Mouse (Mus musculus) heart, postnatal 0 days (tissue): Measurements from ENCODE around the gene Lhfpl2.

Experiments used
- CTCF ChIP-seq: IDR thresholded peaks from 2 replicates; pipeline ENCODE4 v1.5.1; 2016; ENCODE audit warnings: antibody characterized with exemption, control low read depth, low read depth
- EP300 ChIP-seq: IDR thresholded peaks from 2 replicates; pipeline ENCODE4 v1.6.1; 2016; ENCODE audit warnings: antibody characterized with exemption, low read depth

DNA sequence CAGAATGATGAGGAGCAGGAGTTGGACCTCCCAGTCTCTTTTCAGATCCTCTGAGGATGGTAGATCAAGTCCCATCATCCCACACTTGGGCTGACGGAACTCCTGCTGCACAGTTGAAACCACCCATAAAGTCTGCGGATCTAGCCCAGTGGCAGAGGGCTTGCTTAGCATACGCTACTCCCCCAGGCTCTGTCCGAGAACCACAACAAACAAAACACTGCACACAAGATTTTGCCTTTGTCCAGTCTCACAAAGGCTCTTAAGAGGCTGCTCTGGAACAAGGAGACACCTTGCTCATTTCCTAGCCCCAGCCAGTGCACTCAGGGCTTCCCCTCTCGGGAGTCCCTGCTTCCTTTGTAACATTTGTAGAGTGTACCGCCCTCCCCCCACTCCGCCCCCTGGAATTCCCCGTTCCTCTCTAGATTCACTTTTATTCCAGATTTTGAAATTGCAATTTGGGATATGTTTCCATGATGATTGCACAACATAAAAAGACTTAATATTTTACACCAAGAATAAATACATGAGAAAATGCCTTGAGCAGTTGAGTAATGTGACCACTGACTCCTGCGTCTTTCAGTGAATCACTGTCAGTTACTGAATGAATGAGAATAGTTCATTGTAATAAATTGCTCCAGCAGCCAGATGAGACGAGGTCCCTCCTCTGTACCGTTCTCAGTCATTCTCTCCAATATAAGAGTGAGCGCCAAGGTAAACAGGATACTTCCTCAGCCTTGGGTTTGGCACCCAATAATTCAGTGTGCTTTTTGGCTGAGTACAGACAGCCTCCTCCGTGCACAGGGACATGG lies 74.8 kb downstream of the Lhfpl2 start:
- TF ChIP-seq CTCF (no peak), EP300 (no peak)
